Mouse (Mus musculus) heart, embryonic 14.5 days (tissue): ENCODE measurements at regions not wholly inside any gene's neighbourhood (a gene's known extent, or its start where the extent isn't known, plus 50 kb on each side); places are given as distances from the start of the nearest gene placed in this dataset.

Source experiments
- ATAC-seq: fragments of 200-750 bp; cut with Nextera tagmentation; 2 replicates; pipeline ENCODE4 v1.8.0; 2017; ENCODE audit warnings: low read depth, moderate TSS enrichment; ENCODE audit not compliant: insufficient number of reproducible peaks, insufficient read depth, low FRiP score
- H3K27ac ChIP-seq, 2 experiments: fragments of 200-500 bp in 1 of 2; fragments of 300-500 bp in 1 of 2; sonication (generic) in 1 of 2; replicated peaks in 1 of 2; 2 replicates each; pipeline ENCODE4 v1.5.1; 2012 to 2014; ENCODE audit warnings: low read depth in 2 of 2, low read length in 2 of 2, control low read depth in 1 of 2, mild to moderate bottlenecking in 1 of 2, mixed read lengths in 1 of 2; ENCODE audit not compliant: control insufficient read depth in 1 of 2, insufficient read depth in 1 of 2
- H3K27me3 ChIP-seq: fragments of 300-500 bp; sonication (generic); 2 replicates; pipeline ENCODE4 v1.6.1; 2014; ENCODE audit warnings: mild to moderate bottlenecking, low read length, control low read depth; ENCODE audit not compliant: control insufficient read depth, insufficient read depth
- H3K36me3 ChIP-seq: fragments of 300-500 bp; sonication (generic); 2 replicates; pipeline ENCODE4 v1.6.1; 2014; ENCODE audit warnings: mild to moderate bottlenecking, control low read depth, low read length, mixed read lengths; ENCODE audit not compliant: control insufficient read depth, insufficient read depth
- H3K4me1 ChIP-seq, 2 experiments: fragments of 200-500 bp in 1 of 2; fragments of 300-500 bp in 1 of 2; sonication (generic) in 1 of 2; 2 replicates each; pipeline ENCODE4 v1.6.1; 2012 to 2014; ENCODE audit warnings: low read length in 2 of 2, control low read depth in 1 of 2, mixed read lengths in 1 of 2; ENCODE audit not compliant: control insufficient read depth in 2 of 2, insufficient read depth in 2 of 2
- H3K4me2 ChIP-seq: fragments of 300-500 bp; sonication (generic); 2 replicates; pipeline ENCODE4 v1.6.1; 2014; ENCODE audit warnings: mild to moderate bottlenecking, low read length
- H3K4me3 ChIP-seq, 2 experiments: fragments of 200-500 bp in 1 of 2; fragments of 300-500 bp in 1 of 2; sonication (generic) in 1 of 2; 2 replicates each; pipeline ENCODE4 v1.5.1; 2012 to 2014; ENCODE audit warnings: low read length in 2 of 2, mild to moderate bottlenecking in 2 of 2, control low read depth in 1 of 2, low read depth in 1 of 2, moderate library complexity in 1 of 2; ENCODE audit not compliant: control insufficient read depth in 1 of 2, insufficient read depth in 1 of 2
- H3K9ac ChIP-seq: fragments of 300-500 bp; sonication (generic); 2 replicates; pipeline ENCODE4 v1.6.1; 2014; ENCODE audit warnings: mild to moderate bottlenecking, low read length
- H3K9me3 ChIP-seq: fragments of 300-500 bp; sonication (generic); 2 replicates; pipeline ENCODE4 v1.6.1; 2016; ENCODE audit warnings: low read length, control low read depth; ENCODE audit not compliant: control insufficient read depth
- WGBS: fragments of 180-500 bp; shearing (Covaris S2); extraction: QIAGEN DNeasy Blood & Tissue Kit; methylation state at CpG from one replicate; pipeline ENCODE4 v1.1.7; 2014; 5-methylcytosine and 5-hydroxymethylcytosine counted together

GRCm38 (mm10) chr8:26816977-26817376, 160.1 kb upstream of the Zfp703 start:
- Histone ChIP-seq H3K27ac (no peak overlapping the region), H3K4me1 (peaks cover 8 to 11% of the 10 kb centered on the region in 2 experiments), H3K4me2 (no peak overlapping the region), H3K9me3 (no peaks in the 10 kb centered on the region), H3K36me3 (no peaks in the 10 kb centered on the region), H3K9ac (no peak overlapping the region), H3K4me3 (no peak overlapping the region), H3K27me3 (peaks cover 11% of the 10 kb centered on the region)
- 73% methylated on average over 7 of the region's 7 CpGs for WGBS
- no peak for ATAC-seq

GRCm38 (mm10) chr8:26824189-26824941, 152.8 kb upstream of the Zfp703 start:
- Histone ChIP-seq H3K9me3 (no peaks in the 10 kb centered on the region), H3K4me1 (peaks cover 4 to 8% of the 10 kb centered on the region in 2 experiments; a peak in 2 of 4 replicates), H3K9ac (no peak overlapping the region), H3K27ac (no peak overlapping the region), H3K27me3 (no peaks in the 10 kb centered on the region), H3K4me3 (no peak overlapping the region), H3K4me2 (no peak overlapping the region), H3K36me3 (no peaks in the 10 kb centered on the region)
- no peak for ATAC-seq
- 78% methylated on average over 8 of the region's 8 CpGs for WGBS

- Histone ChIP-seq H3K27me3 (no peaks in the 10 kb centered on the region), H3K4me1 (peaks cover 13 to 16% of the 10 kb centered on the region in 2 experiments; a peak in 3 of 4 replicates), H3K4me2 (no peak overlapping the region), H3K36me3 (no peaks in the 10 kb centered on the region), H3K9me3 (no peaks in the 10 kb centered on the region), H3K9ac (no peak overlapping the region), H3K4me3 (no peak overlapping the region), H3K27ac (no peak overlapping the region; a peak in 1 of 4 replicates)
- WGBS = 40% methylated on average over 10 of the region's 10 CpGs
- no peak for ATAC-seq
Observed at GRCm38 (mm10) chr8:26828311-26828909, 148.7 kb upstream of the Zfp703 start.

DNA sequence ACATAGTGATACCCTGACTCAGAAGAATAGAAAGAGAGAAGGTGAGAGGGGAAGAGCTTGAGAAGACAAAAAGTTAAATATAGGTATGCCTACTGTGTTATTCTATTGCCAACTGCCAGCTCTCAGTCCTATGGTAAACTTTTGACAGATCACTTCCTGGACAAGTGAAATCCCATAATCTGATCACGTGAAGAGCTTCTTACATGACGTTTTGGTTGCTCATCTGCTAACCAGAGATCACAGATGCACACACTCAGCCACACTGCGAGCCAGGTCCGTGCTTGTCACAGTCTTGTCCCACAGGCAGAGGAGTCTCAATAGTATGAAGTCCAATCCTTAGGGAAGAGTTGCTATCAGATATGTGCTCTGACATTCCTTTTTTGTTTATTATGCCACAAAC, 147.8 kb upstream of the Zfp703 start:
- Histone ChIP-seq H3K27ac (no peak overlapping the region), H3K4me2 (no peak overlapping the region), H3K9ac (no peak overlapping the region), H3K27me3 (no peaks in the 10 kb centered on the region), H3K4me1 (peaks cover 13 to 16% of the 10 kb centered on the region in 2 experiments; a peak in 3 of 4 replicates), H3K4me3 (no peak overlapping the region), H3K36me3 (no peaks in the 10 kb centered on the region), H3K9me3 (no peaks in the 10 kb centered on the region)
- no peak for ATAC-seq
- whole genome bisulfite sequencing = 88% methylated on average over 4 of the region's 4 CpGs

- WGBS = 23% methylated on average over 5 of the region's 5 CpGs
- H3K4me2 ChIP-seq = no peak overlapping the region
- no peak for ATAC-seq
Observed at GRCm38 (mm10) chr8:26831148-26831547, 146.0 kb upstream of the Zfp703 start.

DNA sequence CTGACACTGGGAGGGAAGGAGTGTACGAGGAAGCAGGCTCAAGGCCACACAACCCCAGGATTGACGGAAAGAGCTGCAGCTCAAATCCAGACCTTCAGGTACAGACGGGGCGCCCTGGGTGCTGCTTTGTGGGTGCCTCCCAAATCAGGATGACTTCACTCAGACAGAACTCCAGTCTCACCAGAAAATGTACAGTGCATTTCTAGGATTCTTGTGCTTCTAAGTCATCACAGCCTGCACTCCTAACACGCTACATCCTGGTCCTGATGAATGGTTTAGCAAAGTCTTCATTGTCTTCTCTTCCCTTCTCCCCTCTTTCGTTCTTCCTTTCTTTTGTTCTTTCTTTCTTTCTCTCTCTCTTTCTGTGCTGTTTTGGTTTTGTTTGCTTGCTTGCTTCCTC, 145.3 kb upstream of the Zfp703 start:
- ATAC-seq = no peak
- Histone ChIP-seq H3K27me3 (no peaks in the 10 kb centered on the region), H3K36me3 (no peaks in the 10 kb centered on the region), H3K27ac (no peak overlapping the region), H3K4me1 (peaks cover 16 to 17% of the 10 kb centered on the region in 2 experiments; a peak in 3 of 4 replicates), H3K4me2 (no peak overlapping the region), H3K9me3 (no peaks in the 10 kb centered on the region), H3K9ac (no peak overlapping the region), H3K4me3 (no peak overlapping the region)
- 44% methylated on average over 6 of the region's 6 CpGs for WGBS

More at GRCm38 (mm10) chr8:26831148-26831547, 146.0 kb upstream of the Zfp703 start:
- no peak overlapping the region for H3K27ac ChIP-seq
- H3K9me3 ChIP-seq = no peaks in the 10 kb centered on the region
- H3K9ac ChIP-seq = no peak overlapping the region
- peaks cover 16 to 17% of the 10 kb centered on the region in 2 experiments; a peak in 3 of 4 replicates for H3K4me1 ChIP-seq
- H3K4me3 ChIP-seq = no peak overlapping the region
- H3K36me3 ChIP-seq = no peaks in the 10 kb centered on the region
- H3K27me3 ChIP-seq = no peaks in the 10 kb centered on the region

- Histone ChIP-seq H3K4me3 (no peak overlapping the region), H3K9me3 (no peaks in the 10 kb centered on the region), H3K9ac (no peak overlapping the region), H3K36me3 (no peaks in the 10 kb centered on the region), H3K4me1 (peaks cover 16 to 17% of the 10 kb centered on the region in 2 experiments; a peak in 3 of 4 replicates), H3K27ac (no peak overlapping the region), H3K4me2 (no peak overlapping the region), H3K27me3 (no peaks in the 10 kb centered on the region)
- 87% methylated on average over 3 of the region's 3 CpGs for WGBS
- ATAC-seq = no peak
Observed at GRCm38 (mm10) chr8:26832546-26832945, 144.6 kb upstream of the Zfp703 start.
